Mouse (Mus musculus): ENCODE results near the gene Serpind1. TPM values are rescaled to one million over a fixed set of nuclear protein-coding genes. Genes with fewer than 3 reads are reported as not detected.

Gene Serpind1
- polyA plus RNA-seq, 1 experiment = not detected

DNA sequence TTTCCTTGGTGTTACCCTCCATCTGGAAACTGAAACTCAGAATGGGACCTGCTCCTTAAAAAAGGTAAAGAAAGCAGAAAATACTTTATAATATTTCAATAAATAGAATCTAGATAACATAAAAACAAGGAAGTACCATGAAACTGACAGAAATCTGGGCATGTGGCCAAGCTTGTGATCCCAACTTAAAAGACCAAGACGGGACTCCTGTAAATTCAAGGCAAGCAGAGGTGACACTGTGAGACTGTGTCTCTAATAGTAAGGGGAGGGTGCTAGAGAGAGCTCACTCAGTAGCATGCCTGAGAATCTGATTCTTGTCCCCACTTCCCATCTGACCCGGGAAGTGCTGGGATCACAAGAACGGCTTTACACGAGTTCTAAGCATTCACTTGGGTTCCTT lies 61.6 kb downstream of the Serpind1 start:
- no peak overlapping the region for H3K27ac ChIP-seq (ENCODE audit: insufficient read depth, low read depth, low read length)
- H3K4me1 ChIP-seq (ENCODE audit: control insufficient read depth, insufficient read depth, low read length) = no peaks in the 10 kb centered on the region
- no peak overlapping the region for H3K4me3 ChIP-seq (ENCODE audit: insufficient read depth, low read depth, low read length)
- WGBS = 50% methylated on average over 4 of the region's 4 CpGs
- TF ChIP-seq CTCF (IDR thresholded peaks at IDR 0.05; ENCODE audit: insufficient read depth, low read depth, low read length) (no peak), POLR2A (IDR thresholded peaks at IDR 0.05; ENCODE audit: insufficient read depth, low read depth, low read length) (no peak)

Other genes with a start within 250 kb of the Serpind1 start
- not detected in 2 replicates for gene Ppil2, start 220.1 kb upstream of the Serpind1 start, polyA plus RNA-seq (2012; ENCODE audit: insufficient read depth, insufficient read length, low replicate concordance, missing spikeins)
- not detected in 2 replicates for gene 2610318N02Rik, start 206.2 kb upstream of the Serpind1 start, polyA plus RNA-seq (2012; ENCODE audit: insufficient read depth, insufficient read length, low replicate concordance, missing spikeins)
- not detected in 2 replicates for gene Sdf2l1, start 199.0 kb upstream of the Serpind1 start, polyA plus RNA-seq (2012; ENCODE audit: insufficient read depth, insufficient read length, low replicate concordance, missing spikeins)
- not detected in 2 replicates for gene Ydjc, start 186.8 kb upstream of the Serpind1 start, polyA plus RNA-seq (2012; ENCODE audit: insufficient read depth, insufficient read length, low replicate concordance, missing spikeins)
- not detected in 2 replicates for gene Ccdc116, start 184.1 kb upstream of the Serpind1 start, polyA plus RNA-seq (2012; ENCODE audit: insufficient read depth, insufficient read length, low replicate concordance, missing spikeins)
- gene Ube2l3, start 128.7 kb upstream of the Serpind1 start, polyA plus RNA-seq (2012; ENCODE audit: insufficient read depth, insufficient read length, low replicate concordance, missing spikeins) = not detected in 2 replicates
- gene Rimbp3, start 122.8 kb upstream of the Serpind1 start, polyA plus RNA-seq (2012; ENCODE audit: insufficient read depth, insufficient read length, low replicate concordance, missing spikeins) = not detected in 2 replicates
- gene Hic2, start 97.8 kb upstream of the Serpind1 start, polyA plus RNA-seq (2012; ENCODE audit: insufficient read depth, insufficient read length, low replicate concordance, missing spikeins) = not detected in 2 replicates
- not detected in 2 replicates for gene Tmem191c, start 55.3 kb upstream of the Serpind1 start, polyA plus RNA-seq (2012; ENCODE audit: insufficient read depth, insufficient read length, low replicate concordance, missing spikeins)
- gene Snap29, start 74.6 kb downstream of the Serpind1 start, polyA plus RNA-seq (2012; ENCODE audit: insufficient read depth, insufficient read length, low replicate concordance, missing spikeins) = not detected in 2 replicates
- gene Pi4ka, start 74.9 kb downstream of the Serpind1 start, polyA plus RNA-seq (2012; ENCODE audit: insufficient read depth, insufficient read length, low replicate concordance, missing spikeins) = 511 TPM in 1 of 2 replicates, not detected in the other
- not detected in 2 replicates for gene Crkl, start 120.6 kb downstream of the Serpind1 start, polyA plus RNA-seq (2012; ENCODE audit: insufficient read depth, insufficient read length, low replicate concordance, missing spikeins)
- not detected in 2 replicates for gene Aifm3, start 158.2 kb downstream of the Serpind1 start, polyA plus RNA-seq (2012; ENCODE audit: insufficient read depth, insufficient read length, low replicate concordance, missing spikeins)
- not detected in 2 replicates for gene Lztr1, start 177.3 kb downstream of the Serpind1 start, polyA plus RNA-seq (2012; ENCODE audit: insufficient read depth, insufficient read length, low replicate concordance, missing spikeins)
- gene Thap7, start 199.8 kb downstream of the Serpind1 start, polyA plus RNA-seq (2012; ENCODE audit: insufficient read depth, insufficient read length, low replicate concordance, missing spikeins) = not detected in 2 replicates
- not detected in 2 replicates for gene Lrrc74b, start 229.9 kb downstream of the Serpind1 start, polyA plus RNA-seq (2012; ENCODE audit: insufficient read depth, insufficient read length, low replicate concordance, missing spikeins)
- gene P2rx6, start 230.5 kb downstream of the Serpind1 start, polyA plus RNA-seq (2012; ENCODE audit: insufficient read depth, insufficient read length, low replicate concordance, missing spikeins) = not detected in 2 replicates